Mouse (Mus musculus): ENCODE data around the gene Tnfrsf23.
"Not testable (repeated sequence)": the region's sequence is repeated elsewhere in the genome, so short reads cannot be mapped to it uniquely, and the experiment has no call there.

Tnfrsf23 gene

GRCm38 (mm10) chr7:143685359-143686067 lies at the start of gene Tnfrsf23:
TSS of gene Tnfrsf23 (minus strand) at chr7:143685872.
- peak; percentile 94 for DNase-seq

GRCm38 (mm10) chr7:143733746-143734145 lies 48.1 kb upstream of the Tnfrsf23 start:
- no peak for DNase-seq

- peak; percentile 44 for DNase-seq
These were observed 44.2 kb upstream of the Tnfrsf23 start for GRCm38 (mm10) chr7:143729886-143730285.

GRCm38 (mm10) chr7:143726396-143726795 lies 40.7 kb upstream of the Tnfrsf23 start:
- DNase-seq = peak; percentile 68

- DNase-seq = peak; percentile 92
These were observed 38.2 kb upstream of the Tnfrsf23 start for GRCm38 (mm10) chr7:143723841-143724240.

- DNase-seq = no peak
These were observed 37.0 kb upstream of the Tnfrsf23 start for GRCm38 (mm10) chr7:143722646-143723045.

GRCm38 (mm10) chr7:143717811-143718210 lies 32.1 kb upstream of the Tnfrsf23 start:
- peak; percentile 78 for DNase-seq

GRCm38 (mm10) chr7:143713421-143713820 lies 27.7 kb upstream of the Tnfrsf23 start:
- DNase-seq = no peak

GRCm38 (mm10) chr7:143712771-143713348 lies 27.2 kb upstream of the Tnfrsf23 start:
- no peak for DNase-seq

- DNase-seq = peak; percentile 24
These were observed 26.4 kb upstream of the Tnfrsf23 start for GRCm38 (mm10) chr7:143712023-143712422.

- DNase-seq = peak; percentile 31
These were observed 25.7 kb upstream of the Tnfrsf23 start for GRCm38 (mm10) chr7:143711381-143711780.

- no peak for DNase-seq
These were observed 23.7 kb upstream of the Tnfrsf23 start for GRCm38 (mm10) chr7:143709395-143709794.

GRCm38 (mm10) chr7:143706697-143707438 lies 21.2 kb upstream of the Tnfrsf23 start:
- DNase-seq = peak; percentile 97

GRCm38 (mm10) chr7:143696140-143696539 lies 10.5 kb upstream of the Tnfrsf23 start:
- peak; percentile 82 for DNase-seq

GRCm38 (mm10) chr7:143694550-143694949 lies 8.9 kb upstream of the Tnfrsf23 start:
- no peak for DNase-seq

GRCm38 (mm10) chr7:143692746-143693510 lies 7.3 kb upstream of the Tnfrsf23 start:
- DNase-seq = no peak

GRCm38 (mm10) chr7:143691909-143692308 lies 6.2 kb upstream of the Tnfrsf23 start:
- no peak for DNase-seq

GRCm38 (mm10) chr7:143691181-143691580 lies 5.5 kb upstream of the Tnfrsf23 start:
- no peak for DNase-seq

- DNase-seq = no peak
These were observed 4.3 kb upstream of the Tnfrsf23 start for GRCm38 (mm10) chr7:143689946-143690345.

GRCm38 (mm10) chr7:143689481-143689880 lies 3.8 kb upstream of the Tnfrsf23 start:
- DNase-seq = no peak

- not testable (repeated sequence) for DNase-seq
These were observed 1.0 kb upstream of the Tnfrsf23 start for GRCm38 (mm10) chr7:143686676-143687075.

GRCm38 (mm10) chr7:143686191-143686590 lies 519 bp upstream of the Tnfrsf23 start:
- not testable (repeated sequence) for DNase-seq

- DNase-seq = not testable (repeated sequence)
These were observed 1.1 kb downstream of the Tnfrsf23 start for GRCm38 (mm10) chr7:143684569-143684968.

Data from lung, postnatal 36 days (tissue).